Mouse (Mus musculus) spleen, postnatal 4 days (tissue): ENCODE measurements at regions not wholly inside any gene's neighbourhood (a gene's known extent, or its start where the extent isn't known, plus 50 kb on each side); places are given as distances from the start of the nearest gene placed in this dataset.

Experiments
- DNase-seq, 2 experiments: peaks; one replicate each; pipeline ENCODE4 v3.0.0; 2022; ENCODE audit warnings: low spot score in 2 of 2

DNA sequence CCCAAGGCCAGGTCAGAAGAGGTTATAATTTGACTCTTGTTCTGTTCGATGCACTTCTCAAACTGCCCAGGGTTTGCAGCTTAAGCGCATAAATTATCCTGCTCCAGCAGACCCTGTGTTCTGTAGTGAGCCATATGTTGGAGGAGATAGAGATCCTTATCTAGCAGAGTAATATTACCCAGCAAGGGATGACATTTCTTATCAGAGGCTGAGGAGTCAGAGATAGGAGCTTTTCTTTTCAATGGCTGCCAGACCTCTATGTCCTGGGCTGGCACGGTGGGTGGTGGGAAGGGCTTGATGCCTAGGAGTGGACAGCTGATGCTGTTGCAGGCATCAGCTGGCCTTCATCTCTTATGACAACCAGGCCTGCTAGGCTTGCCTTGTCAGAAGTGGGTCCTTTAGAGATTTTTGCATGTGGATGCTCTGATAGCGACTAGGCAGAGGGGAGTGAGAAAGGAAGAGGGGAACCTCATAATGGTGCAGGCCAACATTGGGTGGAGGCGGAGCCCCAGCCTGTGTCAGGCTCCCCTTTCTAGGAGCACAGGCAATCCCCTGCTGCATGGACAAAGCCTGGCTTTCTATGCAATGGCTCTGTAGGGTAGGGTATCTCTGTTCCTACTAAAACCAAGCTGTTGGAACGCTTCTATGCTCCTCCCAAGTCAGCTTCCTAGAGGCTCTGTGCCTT, 1300.5 kb upstream of the A1bg start:
- DNase-seq, result peak in 1 of 2 experiments; percentile 57

DNA sequence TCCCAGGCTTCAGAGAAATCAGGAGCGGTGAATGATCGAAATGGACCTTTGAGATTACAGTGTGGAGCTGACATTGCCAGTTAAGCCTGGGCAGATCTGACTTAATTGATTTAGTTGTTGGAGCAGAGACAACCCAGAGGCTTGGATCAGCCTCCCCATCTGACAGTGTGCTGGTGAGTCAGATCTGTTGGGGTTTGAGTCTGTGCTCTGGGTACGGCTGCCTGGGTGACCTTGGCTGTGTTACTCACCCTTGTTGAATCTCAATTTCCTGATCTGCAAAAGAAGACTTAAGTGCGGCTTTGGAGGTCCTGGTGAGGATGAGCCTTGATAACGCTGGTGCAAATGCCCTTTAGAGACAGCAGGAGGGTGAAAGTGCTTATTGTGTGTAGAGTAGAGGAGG, 1299.9 kb upstream of the A1bg start:
- peak in 1 of 2 experiments; percentile 55 for DNase-seq

DNA sequence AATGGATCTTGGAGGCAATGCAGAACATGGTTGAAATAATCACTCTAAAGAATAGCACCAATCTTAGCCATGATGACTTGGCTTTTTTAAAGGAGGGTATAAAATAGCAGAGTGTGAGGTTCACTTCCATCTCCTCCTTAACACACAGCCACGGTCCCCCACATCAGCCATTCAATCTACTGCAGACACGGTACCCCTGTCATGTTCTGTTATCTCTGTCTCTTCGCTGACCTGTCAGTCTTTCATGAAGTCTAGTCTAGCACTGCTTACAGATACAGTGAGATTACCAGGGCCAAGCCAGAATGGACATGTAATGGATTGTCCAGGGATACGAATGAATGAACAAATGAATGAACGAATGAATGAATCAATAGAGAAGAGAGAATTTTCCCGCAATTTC, 1299.4 kb upstream of the A1bg start:
- no peak for DNase-seq

DNA sequence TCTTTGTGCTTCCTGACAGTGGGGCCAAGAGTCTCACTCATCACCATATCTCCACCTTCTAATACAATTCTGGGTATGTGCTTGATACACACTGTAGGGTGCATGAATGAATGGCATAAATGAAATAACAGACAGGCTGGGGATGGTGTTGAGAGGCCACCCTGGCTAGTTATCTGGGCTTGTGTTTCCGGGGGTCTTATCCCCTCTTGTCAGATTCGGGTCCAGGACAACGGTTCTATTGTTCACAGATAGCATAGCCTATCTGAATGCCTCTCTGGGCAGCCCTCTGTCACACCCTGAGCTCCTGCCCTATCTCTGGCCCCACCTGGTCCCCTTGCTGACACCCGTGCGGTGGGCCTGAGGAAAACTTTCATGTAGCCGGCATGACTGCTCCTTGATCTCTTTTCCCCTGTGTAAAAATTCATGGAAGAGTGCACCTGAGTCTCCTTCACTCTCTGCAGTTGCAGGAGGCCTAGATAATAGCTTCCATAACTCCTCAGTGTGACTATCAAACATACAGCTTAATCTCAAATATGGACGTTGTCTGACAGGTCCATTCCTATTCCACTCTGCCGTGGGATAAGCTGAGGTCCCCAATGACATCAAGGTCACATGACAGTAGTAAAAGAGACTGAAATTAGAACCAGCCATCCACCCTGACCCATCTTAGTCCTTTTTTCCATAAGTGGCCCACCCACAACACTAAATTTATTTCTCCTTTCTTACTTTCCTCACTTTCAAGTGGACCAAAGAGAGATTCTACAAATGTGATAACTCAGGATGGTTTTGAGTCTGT, 1298.4 kb upstream of the A1bg start:
- DNase-seq, result peak; percentile 59 to 69

DNA sequence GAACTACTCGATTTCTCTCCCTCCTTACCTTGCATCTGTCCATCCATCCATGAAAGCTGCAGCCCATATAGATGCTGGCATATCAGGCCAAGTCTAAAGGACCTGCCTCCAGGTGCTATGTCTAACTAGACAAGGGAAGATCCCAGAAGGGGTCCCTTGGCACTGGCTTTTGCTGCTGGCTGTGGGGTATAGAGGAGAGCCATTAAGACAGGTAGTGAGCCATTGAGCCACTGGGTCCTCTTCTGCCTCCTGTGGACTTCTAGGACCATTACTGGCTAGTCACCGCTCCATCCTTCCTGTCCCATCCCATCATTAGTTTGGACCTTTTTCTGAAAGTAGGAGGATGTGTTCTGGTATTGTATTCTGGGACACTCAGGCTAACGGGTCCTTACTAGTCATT, 1297.8 kb upstream of the A1bg start:
- peak in 1 of 2 experiments; percentile 55 for DNase-seq

DNA sequence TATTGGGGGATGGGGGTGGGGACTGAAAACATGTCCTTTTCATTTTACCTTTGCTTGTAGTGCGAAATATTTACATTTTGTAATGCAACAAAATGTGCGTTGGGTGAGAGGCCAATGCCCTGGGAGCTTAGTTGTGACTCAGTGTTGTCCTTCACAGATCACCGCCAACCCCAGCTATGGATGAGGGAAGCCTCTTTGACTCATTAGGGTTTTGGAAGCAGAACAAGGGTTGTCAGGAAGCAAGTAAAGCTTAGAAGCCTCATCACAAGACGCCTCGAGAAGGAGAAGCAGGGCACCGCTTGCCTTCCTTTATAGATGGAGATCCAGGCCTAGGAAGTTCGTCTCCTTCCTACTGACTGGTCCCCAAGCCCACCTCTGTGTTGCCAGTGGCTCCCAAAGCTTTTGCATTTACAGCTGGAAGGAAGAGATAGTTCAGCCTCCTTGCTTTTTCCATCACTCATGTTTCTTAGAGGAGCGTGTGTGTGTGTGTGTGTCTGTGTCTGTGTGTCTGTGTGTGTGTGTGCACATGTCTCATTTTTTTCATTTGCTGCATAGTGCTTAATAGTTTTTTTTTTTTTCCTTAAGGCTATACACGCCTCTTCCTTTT, 1297.2 kb upstream of the A1bg start:
- no peak for DNase-seq

DNA sequence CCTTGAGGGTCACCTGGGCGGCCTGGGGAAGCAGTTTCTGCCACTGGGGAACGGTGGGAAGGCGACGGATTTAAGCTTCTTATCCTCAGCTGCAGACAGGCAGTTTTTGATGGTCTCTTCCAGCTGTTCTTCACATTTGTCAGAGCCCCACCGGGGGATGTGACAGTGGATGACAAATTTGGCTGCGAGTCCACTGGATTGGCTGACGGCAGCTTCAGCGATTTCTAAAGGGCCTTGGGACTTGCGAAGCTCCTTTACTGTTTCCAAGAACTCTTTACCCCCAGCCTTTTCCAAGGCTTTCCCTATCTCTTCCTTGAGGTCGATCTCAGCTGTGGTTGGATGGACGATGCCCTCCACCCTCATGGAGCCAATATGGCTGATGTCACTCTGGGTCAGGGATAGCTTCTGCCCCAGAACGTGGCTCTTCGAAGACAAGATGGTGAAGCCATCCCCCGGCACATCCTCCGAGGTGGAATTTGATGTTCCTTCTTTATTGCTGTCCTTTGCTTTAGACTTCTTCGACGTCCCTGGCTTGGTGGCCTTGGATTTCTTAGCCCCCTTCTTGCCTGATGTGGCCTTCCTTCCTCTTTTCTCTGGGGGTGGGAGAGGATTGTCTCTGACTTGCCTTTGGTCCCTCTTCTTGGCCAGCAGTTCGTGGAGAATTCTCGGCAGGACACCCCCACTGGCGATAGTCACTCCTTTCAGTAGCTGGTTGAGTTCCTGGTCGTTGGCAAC, 1295.7 kb upstream of the A1bg start:
- DNase-seq, result no peak

DNA sequence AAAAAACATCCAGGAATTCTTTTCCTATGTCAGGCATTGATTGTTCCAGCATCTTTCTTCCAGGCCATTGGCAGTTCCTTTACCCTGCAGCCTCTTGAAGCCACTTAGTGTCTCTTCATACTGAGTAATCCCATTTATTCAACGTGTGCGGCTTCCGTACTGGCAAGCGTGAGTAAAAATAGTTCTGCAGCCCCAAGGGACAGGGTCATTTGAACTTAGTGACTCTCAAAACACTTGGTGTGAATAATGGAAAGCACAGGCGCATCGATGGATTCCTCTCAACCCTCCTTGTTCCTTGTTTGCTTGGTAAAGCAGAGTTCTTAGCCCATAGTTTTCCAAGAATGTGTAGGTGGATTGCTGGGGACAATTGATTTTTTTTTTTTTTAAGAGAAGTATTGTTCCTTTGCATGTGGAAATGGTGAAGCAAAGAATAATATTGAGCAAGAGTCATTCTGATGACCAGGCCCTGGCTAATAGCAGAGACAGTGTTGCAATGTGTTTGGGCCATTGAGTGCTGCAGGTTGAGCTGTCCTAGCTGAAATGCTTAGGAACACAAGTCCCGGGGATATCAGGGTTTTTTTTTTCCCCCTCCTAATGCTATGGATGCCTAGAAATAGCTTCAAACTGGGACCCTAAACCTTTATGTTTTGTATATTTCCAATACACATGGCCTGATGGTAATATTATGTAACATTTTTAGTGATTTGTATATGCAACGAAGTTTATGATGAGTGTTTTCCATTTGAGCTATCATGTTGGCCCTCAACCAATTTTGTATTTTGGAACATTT, 1294.1 kb upstream of the A1bg start:
- no peak for DNase-seq

DNA sequence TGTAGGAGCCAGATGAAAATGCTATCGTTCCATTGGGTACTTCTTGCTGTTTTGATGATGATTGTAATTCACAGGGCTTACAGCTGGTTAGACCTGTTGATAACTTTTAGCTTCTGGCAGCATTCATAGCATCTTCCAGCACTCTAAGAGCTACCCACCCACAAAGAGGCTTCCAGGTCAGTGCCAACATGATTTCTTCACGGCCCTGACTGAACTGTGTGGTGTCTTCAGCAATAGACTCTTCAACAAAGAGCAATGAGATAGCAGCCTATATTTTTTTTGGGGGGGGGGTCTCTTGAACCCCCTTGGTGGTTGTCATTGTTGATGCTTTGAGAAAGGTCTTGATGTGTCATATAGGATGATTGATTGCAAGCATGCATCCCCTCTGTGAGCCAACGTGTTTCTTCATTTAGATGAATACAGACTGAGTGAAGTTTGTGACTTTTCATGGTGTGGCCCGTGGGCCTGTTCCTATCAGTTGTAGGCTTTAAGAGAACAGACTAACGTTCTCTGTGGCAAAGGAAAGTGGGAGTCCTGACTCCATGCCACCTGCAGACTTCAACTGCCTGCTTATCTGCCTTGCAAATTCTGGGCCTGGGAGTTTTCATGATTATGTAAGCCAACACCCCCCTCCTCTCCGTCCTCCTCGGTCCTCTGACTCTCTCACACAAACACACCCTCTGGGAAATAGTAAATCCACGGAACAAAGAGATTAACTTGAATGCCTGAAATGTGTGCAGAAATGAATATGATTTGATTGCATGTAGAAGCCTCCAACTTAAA, 1293.0 kb upstream of the A1bg start:
- DNase-seq, result peak in 1 of 2 experiments; percentile 59

DNA sequence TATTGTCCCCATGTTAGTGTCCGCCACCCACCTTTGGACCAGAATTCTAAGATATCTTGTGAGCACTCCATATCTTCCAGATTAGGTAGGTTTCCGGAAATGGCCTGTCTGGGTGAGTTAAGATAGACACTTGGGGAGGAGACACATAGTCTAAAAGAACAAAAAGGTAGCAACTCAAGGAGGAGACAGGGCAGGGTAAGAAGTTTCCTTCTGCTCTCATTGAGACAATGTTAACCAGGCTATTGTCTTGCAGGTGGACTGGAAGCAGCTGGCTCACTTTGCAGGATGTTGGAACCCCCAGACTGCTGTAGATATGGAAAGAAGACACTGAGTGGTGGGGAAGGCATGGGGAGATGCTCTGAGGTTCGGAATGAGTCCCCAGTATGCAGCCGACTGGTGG, 1291.5 kb upstream of the A1bg start:
- DNase-seq, result no peak

DNA sequence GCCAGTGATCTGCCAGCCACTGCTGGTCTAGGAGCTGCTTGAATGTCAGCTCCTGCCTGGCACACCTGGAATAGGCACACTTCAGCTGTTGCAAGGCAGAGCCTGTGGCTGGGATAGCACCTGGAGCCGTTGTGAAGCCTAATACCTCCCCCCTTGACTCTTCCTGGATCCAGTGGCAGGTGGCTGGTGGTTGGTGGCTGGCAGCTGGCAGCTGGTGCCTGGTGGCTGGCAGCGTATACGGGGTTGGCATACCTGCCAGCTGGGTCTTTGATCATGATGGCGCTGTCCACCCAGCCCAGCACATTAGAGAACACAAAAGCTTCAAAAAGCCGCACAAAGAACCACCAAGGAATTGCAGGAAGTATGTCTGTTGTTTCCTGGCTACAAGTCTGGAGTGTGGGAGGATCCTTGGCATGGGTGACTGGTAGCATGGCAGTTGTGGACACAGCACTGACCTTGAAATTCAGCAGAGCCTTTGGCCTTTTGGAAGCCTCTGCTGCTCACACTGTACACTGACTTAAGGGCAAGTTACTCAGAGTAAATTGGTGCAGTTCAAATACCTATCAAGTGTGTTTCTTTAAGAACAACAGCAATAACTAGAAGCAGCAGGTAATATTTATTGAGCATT, 1289.6 kb upstream of the A1bg start:
- no peak for DNase-seq

DNA sequence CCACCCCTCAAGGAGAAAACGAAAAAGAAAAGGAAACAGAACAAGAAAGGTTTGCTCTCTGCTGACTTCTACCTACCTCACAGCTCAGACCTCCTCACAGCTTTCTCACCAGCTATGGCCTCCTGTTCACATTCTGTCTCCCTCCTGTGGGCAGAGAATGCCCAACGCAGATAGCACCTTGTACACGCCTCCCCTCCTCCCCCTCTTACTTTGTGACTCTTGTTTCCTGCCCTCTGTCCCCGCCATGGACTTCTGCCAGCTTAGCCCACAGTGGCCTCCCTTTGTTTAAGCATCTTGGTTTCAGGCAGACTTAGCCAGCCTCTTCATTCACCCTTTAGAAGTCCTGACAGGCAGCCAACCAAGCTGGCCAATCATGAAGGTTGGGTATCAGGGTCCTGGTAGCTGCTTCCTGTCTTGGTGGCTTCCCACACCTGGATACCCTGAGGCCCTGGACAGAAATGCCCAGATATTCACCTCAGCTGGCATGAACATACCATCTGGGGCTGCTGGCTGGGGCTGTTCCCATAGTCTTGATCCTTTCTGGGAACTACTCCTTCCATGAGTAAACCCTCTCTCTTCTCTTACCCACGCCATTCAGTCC, 1287.2 kb upstream of the A1bg start:
- no peak for DNase-seq

DNA sequence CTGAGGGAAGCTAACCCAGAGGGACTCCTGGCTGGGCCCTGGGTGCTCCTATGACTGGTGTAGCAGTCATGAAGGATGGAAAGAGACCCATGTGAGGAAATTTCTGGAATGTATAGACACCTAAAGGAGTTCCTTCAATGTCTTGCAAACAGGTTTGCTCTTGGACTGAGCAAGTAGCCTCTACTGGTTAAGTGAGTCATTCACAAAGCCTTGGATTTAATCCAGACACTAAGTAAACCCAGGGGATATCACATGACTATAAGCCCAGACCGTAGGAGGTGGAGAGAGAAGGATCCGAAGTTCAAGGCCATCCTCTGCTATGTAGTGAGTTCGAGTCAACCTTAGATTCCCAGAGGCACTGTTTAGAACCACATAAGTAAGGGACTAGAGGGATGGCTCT, 1286.5 kb upstream of the A1bg start:
- DNase-seq, result no peak

DNA sequence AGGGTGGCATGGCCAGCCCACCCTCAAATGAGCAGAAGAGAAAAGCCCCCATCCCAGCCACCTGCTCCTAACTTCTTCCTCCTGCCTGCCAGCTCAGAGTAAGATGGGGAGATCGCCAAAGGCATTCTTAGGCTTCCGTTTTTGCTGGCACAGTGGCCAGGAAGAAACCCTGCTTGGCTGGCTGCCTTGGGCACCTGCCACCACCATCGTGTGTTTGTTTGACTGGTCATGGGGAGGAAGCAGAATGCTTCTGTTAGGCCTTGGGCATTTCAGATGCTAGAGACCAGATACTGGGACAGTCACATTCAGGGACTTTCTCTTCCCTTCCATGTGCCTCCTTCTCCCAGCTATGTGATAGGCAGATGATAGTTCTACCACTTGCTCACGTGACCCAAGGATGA, 1283.7 kb upstream of the A1bg start:
- no peak for DNase-seq

DNA sequence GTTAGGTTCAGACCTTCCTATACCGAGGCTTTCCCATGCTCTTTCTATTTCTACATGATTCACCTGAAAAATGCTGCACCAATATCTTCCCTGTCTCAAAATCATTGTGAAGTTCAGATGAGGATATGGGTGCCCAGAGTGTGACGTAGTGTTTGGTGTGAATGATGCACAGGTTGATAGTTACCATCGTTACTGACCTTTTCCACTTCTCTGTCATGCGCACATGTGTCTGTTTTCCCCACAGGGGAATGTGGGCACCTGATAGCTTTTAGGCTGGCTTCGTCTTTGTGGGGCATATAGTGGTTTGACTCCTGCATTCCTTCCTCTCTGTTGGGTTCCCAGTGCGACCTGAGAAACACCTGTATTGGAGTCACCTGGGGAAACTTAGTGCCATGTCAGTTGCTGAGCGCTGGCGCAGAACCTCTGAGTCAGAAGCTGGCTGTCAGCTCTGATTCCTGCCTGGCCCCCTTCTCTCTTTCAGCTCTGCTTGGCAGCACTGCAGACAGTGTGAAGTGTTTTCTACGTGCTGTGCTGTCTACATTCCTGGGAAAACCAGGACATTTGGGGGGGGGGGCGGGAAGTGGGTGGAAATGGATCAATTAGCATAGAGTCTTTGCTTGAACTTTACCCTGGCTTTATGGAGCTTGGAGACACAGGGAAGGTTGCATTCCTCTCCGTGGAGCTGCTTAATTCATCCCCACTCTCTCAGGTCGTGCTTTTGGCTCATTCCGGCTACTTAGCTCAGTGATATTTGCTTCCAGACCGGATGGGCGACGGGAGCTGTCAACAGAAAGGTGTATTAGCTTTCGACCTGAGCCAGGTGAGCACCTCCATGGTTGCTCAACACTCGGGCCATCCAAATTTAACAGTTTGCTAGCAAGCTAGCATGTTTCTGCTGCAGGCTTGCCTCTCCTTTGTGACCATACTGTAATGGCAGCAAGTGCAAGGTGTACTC, 1281.4 kb upstream of the A1bg start:
- DNase-seq, result no peak

DNA sequence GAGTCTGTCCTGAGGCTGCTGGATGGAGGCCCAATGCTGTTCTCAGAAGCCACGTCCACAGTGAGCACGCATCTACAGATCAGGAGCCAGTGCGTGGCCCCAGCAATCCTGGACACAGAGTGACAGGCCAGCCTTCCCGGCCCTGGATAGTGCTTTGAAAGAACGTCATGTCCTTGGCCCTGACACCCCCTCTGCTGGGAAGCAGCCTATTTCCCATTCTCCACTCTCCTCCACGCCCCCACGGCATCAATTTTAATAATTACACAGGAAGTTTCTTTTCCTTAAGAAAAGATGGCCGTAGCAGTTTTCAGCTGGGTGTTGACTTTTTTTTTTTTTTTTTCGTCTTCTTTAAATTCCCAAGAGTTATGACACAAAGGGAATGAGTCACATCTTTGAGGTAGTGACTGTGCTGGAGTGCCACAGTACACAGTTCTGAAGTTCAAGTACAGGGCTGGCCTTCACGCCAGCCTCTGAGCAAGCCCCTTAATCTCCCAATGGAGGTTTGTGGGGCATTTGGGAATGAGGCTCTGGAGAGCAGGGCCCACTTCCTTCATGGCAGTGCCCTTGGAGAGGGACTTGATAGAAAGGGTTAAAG, 1280.1 kb upstream of the A1bg start:
- no peak for DNase-seq

DNA sequence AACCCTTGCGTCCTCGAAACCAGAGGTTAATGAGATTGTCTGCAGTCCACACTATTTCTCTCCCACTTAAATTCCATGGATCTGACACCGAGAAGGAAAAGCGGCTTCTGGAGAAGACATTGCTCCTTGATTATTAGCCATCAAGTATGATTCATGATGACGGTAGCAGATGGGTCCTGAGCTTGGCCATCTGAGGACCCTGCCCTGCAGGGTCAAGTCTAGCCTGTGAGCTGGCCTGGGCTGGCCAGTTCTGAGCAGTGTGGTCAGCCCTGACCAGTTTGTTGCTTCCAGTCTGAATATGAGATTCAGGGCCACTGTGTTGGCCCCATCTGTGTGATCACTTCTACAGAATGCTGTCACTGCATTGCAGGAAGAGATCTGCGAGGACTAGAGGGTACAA, 1275.9 kb upstream of the A1bg start:
- DNase-seq, result no peak

DNA sequence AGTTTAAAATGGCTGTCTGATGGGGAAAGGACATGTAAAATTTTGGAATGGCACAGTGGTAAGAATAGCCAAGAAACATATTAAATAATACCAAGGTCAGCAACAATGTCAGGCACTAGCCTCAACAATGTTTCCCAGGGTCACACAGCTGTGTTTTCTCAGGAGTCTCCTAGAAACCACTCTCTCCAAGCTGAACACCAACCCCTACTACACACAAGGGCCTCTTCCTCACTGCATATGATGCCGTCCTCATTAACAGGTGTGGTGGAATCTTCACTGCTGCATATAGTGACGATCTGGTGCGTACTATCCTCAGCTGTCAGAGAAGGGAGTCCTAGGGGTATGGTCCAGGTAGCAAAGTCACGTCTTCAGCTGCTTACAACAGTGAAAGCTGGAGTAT, 1275.4 kb upstream of the A1bg start:
- no peak for DNase-seq
